Mouse (Mus musculus) lung, postnatal 0 days (tissue): ENCODE measurements around the gene Tlr2.

Experiments used
- CTCF ChIP-seq: IDR thresholded peaks from 2 replicates; pipeline ENCODE4 v1.5.1; 2016; ENCODE audit warnings: antibody characterized with exemption, mild to moderate bottlenecking
- EP300 ChIP-seq: IDR thresholded peaks from 2 replicates; pipeline ENCODE4 v1.6.1; 2016; ENCODE audit warnings: antibody characterized with exemption, mild to moderate bottlenecking, control low read depth

DNA sequence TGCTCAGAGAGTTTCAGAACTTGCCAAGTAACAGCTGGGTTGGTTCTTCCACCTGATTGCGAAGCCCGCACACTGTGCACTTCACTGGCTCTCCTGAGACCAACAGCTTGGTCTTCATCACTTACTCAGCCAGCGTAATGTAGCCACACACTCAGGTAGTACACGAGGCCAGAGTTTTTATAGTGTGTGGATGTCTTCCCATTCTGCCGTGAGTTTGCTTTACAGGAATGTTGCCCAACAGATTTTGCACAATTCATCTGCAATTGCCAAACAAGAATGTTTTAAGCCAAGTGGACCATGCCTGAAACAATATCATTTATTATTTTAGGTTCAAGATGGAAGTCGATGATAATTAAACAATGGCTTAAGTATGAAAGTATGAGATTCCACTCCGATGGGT, 18.0 kb upstream of the Tlr2 start:
- no peak for TF ChIP-seq CTCF
- no peak for TF ChIP-seq EP300
